Mouse (Mus musculus): ENCODE measurements at regions not wholly inside any gene's neighbourhood (a gene's known extent, or its start where the extent isn't known, plus 50 kb on each side); places are given as distances from the start of the nearest gene placed in this dataset.

GRCm38 (mm10) chr2:78972288-78973117 is 104.6 kb downstream of the Ube2e3 start:
- DNase-seq (ENCODE audit: low spot score): no peak

GRCm38 (mm10) chr2:78973811-78974210 is 105.9 kb downstream of the Ube2e3 start:
- no peak for DNase-seq (ENCODE audit: low spot score)

GRCm38 (mm10) chr2:78974683-78975392 is 106.9 kb downstream of the Ube2e3 start:
- DNase-seq (ENCODE audit: low spot score): no peak

GRCm38 (mm10) chr2:78975393-78975774 is 107.5 kb downstream of the Ube2e3 start:
- DNase-seq (ENCODE audit: low spot score): no peak

- DNase-seq (ENCODE audit: low spot score): no peak
Observed at GRCm38 (mm10) chr2:78976084-78976483, 108.2 kb downstream of the Ube2e3 start.

- no peak for DNase-seq (ENCODE audit: low spot score)
Observed at GRCm38 (mm10) chr2:78977632-78978397, 109.9 kb downstream of the Ube2e3 start.

- DNase-seq (ENCODE audit: low spot score): no peak
Observed at GRCm38 (mm10) chr2:78980019-78980418, 112.1 kb downstream of the Ube2e3 start.

- no peak for DNase-seq (ENCODE audit: low spot score)
Observed at GRCm38 (mm10) chr2:78980661-78981229, 112.8 kb downstream of the Ube2e3 start.

GRCm38 (mm10) chr2:78983347-78983746 is 115.4 kb downstream of the Ube2e3 start:
- DNase-seq (ENCODE audit: low spot score): no peak

GRCm38 (mm10) chr2:78983944-78984498 is 116.1 kb downstream of the Ube2e3 start:
- no peak for DNase-seq (ENCODE audit: low spot score)

GRCm38 (mm10) chr2:78986984-78987383 is 119.1 kb downstream of the Ube2e3 start:
- no peak for DNase-seq (ENCODE audit: low spot score)

- DNase-seq (ENCODE audit: low spot score): no peak
Observed at GRCm38 (mm10) chr2:78987388-78987787, 119.5 kb downstream of the Ube2e3 start.

- no peak for DNase-seq (ENCODE audit: low spot score)
Observed at GRCm38 (mm10) chr2:78988224-78988623, 120.3 kb downstream of the Ube2e3 start.

- no peak for DNase-seq (ENCODE audit: low spot score)
Observed at GRCm38 (mm10) chr2:78994800-78995555, 127.1 kb downstream of the Ube2e3 start.

GRCm38 (mm10) chr2:78998637-78999036 is 130.7 kb downstream of the Ube2e3 start:
- DNase-seq (ENCODE audit: low spot score): no peak

GRCm38 (mm10) chr2:78999410-78999809 is 131.5 kb downstream of the Ube2e3 start:
- no peak for DNase-seq (ENCODE audit: low spot score)

- DNase-seq (ENCODE audit: low spot score): peak; percentile 20
Observed at GRCm38 (mm10) chr2:79004862-79005261, 136.9 kb downstream of the Ube2e3 start.

GRCm38 (mm10) chr2:79008642-79009041 is 140.7 kb downstream of the Ube2e3 start:
- DNase-seq (ENCODE audit: low spot score): no peak

- no peak for DNase-seq (ENCODE audit: low spot score)
Observed at GRCm38 (mm10) chr2:79009791-79010190, 141.9 kb downstream of the Ube2e3 start.

- DNase-seq (ENCODE audit: low spot score): no peak
Observed at GRCm38 (mm10) chr2:79010273-79010672, 142.3 kb downstream of the Ube2e3 start.

Measured in embryo, embryonic 10.5 days (tissue).